Mouse (Mus musculus) MN1 (cell line): ENCODE results near the gene Lpar5.

Experiments used
- DNase-seq: peaks from one replicate; pipeline ENCODE4 v3.0.0-alpha.2; 2016; ENCODE audit warnings: low spot score

The Lpar5 gene

DNA sequence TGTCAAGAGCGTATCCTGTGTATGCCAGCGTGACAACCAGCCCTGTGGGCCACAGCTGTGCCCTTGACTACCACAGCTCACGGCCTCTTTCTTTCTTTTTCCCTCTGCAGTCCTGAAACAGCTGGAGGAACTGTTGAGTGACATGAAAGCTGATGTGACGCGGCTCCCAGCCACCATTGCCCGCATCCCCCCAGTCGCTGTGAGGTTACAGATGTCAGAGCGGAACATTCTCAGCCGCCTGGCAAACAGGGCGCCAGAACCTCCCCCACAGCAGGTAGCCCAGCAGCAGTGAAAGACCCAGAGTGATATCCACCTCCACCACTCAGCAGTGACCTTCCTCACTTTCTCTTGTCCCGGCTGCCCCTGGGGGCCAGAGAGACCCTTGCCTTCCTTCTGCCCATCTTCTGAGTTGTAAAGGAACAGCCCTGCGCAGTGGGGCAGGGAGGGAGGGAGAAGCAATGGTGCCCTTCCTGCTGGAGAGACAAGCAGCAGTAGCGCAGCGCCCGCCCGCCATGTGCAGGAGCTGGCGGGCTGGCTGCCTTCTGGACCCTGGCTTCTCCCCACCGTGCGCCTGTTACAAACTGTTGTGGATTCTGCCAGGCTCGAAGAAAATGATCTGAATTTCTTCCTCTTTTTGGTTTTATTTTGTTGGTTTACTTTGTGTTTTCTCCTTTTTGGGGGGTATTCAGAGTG is 62.1 kb downstream of the Lpar5 start:
- DNase-seq, result no peak

DNA sequence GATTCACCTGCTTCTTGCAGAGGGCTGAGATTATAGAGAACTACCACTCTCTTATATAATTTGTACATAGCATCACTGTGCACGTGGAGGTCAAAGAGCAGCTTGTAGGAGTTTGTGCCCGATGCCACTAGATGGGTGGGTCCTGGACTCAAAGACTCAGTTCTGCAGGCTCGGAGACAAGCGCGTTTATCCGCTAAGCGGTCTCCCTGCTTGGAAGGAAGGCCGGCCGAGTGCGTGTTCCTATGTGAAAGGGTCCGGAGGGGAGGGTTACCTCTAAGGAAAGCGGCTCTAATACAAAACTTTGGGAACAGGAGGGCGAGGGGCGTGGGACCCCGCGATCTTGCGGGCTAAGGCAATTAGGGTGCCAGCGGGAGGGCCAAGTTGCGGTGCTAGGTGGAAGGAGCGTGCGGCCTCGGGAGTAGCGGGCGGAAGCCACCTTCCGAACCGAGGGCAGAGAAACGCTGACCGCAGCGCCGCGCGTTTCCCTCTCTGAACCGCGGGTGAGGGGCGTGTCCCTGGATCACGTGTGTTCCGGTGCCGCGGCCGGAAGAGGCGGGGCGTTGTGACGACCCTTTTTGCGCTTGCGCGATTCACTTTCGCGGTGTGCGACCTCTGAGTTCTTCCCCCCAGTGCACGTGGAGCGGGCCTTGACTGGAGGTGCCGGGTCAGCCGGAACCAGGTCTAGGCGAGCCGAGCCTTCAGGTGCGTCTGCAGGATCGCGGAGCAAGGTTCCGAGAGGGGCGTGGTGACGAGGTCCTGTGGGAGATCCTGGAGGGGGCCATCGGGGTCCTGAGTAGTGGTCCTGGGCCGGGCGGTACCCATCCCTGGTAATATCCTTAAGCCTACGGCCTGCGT is 63.8 kb downstream of the Lpar5 start, which contains the start of gene Nop2:
Nop2 (plus strand) TSS at position 608 of the 855 bp plus-strand sequence.
- peak; percentile 96 for DNase-seq
